29 mouse cellular contexts compared by ENCODE assay signal in genomic region chr10:44450108-44450507, GRCm38 (mm10).
DNase-seq lines count a peak whose midpoint lies in the region; ATAC-seq and TF ChIP-seq lines count a peak whose summit lies in the region.
"Had no signal": no experiment of that assay in that cellular context is flagged by ENCODE, and none has a peak within 500 bp of the region (broad histone marks: within the 10 kb centered on the region; RNA-seq: fewer than 3 reads in every experiment).

No protein-coding gene starts in this region.

- no peak overlapping the region for H3K27ac ChIP-seq in heart, embryonic 12.5 days (ENCODE audit: poor library complexity, severe bottlenecking)
- H3K27ac ChIP-seq in intestine, postnatal 0 days (ENCODE audit: low read depth, low read length): peak overlapping the region; percentile 74
- H3K27ac ChIP-seq in stomach, postnatal 0 days (replicated peaks): 0 out of 2 replicates have a peak overlapping the region, but pooled peaks have one; percentile 14
- H3K27ac ChIP-seq in forebrain, embryonic 12.5 days: no peak overlapping the region
- H3K27ac ChIP-seq: embryonic facial prominence, embryonic 10.5 days; embryonic facial prominence, embryonic 13.5 days; forebrain, embryonic 13.5 days; heart, embryonic 15.5 days; hindbrain, embryonic 10.5 days; hindbrain, embryonic 13.5 days had no signal

- no peaks in the 10 kb centered on the region for H3K9me3 ChIP-seq in heart, embryonic 12.5 days (replicated peaks)
- no peaks in the 10 kb centered on the region for H3K9me3 ChIP-seq in intestine, postnatal 0 days (ENCODE audit: control insufficient read depth)
- H3K9me3 ChIP-seq in stomach, postnatal 0 days (ENCODE audit: control insufficient read depth, low read length): no peaks in the 10 kb centered on the region
- no peaks in the 10 kb centered on the region for H3K9me3 ChIP-seq in forebrain, embryonic 12.5 days
- H3K9me3 ChIP-seq: embryonic facial prominence, embryonic 10.5 days; embryonic facial prominence, embryonic 13.5 days; forebrain, embryonic 13.5 days; G1E; heart, embryonic 15.5 days; hindbrain, embryonic 10.5 days; hindbrain, embryonic 13.5 days had no signal

- no peak for TF ChIP-seq EP300 in stomach, postnatal 0 days (optimal IDR thresholded peaks at IDR 0.05)

- no peak overlapping the region for H3K4me2 ChIP-seq in heart, embryonic 12.5 days
- H3K4me2 ChIP-seq in intestine, postnatal 0 days (replicated peaks; ENCODE audit: low read depth): peak overlapping the region; percentile 78; the same call in 1 of the 2 replicates
- no peak overlapping the region for H3K4me2 ChIP-seq in stomach, postnatal 0 days (replicated peaks; ENCODE audit: low read depth)
- H3K4me2 ChIP-seq in forebrain, embryonic 12.5 days: no peak overlapping the region
- H3K4me2 ChIP-seq: embryonic facial prominence, embryonic 13.5 days; forebrain, embryonic 13.5 days; heart, embryonic 11.5 days; heart, embryonic 15.5 days; hindbrain, embryonic 13.5 days had no signal

- peaks cover 6% of the 10 kb centered on the region; the same call in 1 of the 2 replicates for H3K4me1 ChIP-seq in heart, embryonic 12.5 days (replicated peaks)
- H3K4me1 ChIP-seq in intestine, postnatal 0 days (replicated peaks; ENCODE audit: control insufficient read depth, insufficient read depth, low read length): peaks cover 4% of the 10 kb centered on the region; the same call in 1 of the 2 replicates
- H3K4me1 ChIP-seq in stomach, postnatal 0 days (replicated peaks; ENCODE audit: control insufficient read depth, insufficient read depth): no peaks in the 10 kb centered on the region; the same call in 1 of the 2 replicates
- H3K4me1 ChIP-seq in forebrain, embryonic 12.5 days: peaks cover 2% of the 10 kb centered on the region
- H3K4me1 ChIP-seq: forebrain, embryonic 13.5 days; heart, embryonic 15.5 days; hindbrain, embryonic 13.5 days had no signal

- no peaks in the 10 kb centered on the region for H3K36me3 ChIP-seq in heart, embryonic 12.5 days
- peaks cover 12% of the 10 kb centered on the region; the same call in 1 of the 2 replicates for H3K36me3 ChIP-seq in intestine, postnatal 0 days (ENCODE audit: control insufficient read depth, insufficient read depth)
- no peaks in the 10 kb centered on the region for H3K36me3 ChIP-seq in stomach, postnatal 0 days (ENCODE audit: control insufficient read depth, insufficient read depth, low read length)
- no peaks in the 10 kb centered on the region for H3K36me3 ChIP-seq in forebrain, embryonic 12.5 days (replicated peaks)
- H3K36me3 ChIP-seq: embryonic facial prominence, embryonic 10.5 days; embryonic facial prominence, embryonic 13.5 days; heart, embryonic 15.5 days; hindbrain, embryonic 10.5 days; hindbrain, embryonic 13.5 days had no signal

- no peak overlapping the region for H3K9ac ChIP-seq in heart, embryonic 12.5 days
- H3K9ac ChIP-seq in intestine, postnatal 0 days (ENCODE audit: low read depth, low read length): no peak overlapping the region; the same call in 1 of the 2 replicates
- no peak overlapping the region for H3K9ac ChIP-seq in stomach, postnatal 0 days (ENCODE audit: low read length)
- no peak overlapping the region for H3K9ac ChIP-seq in forebrain, embryonic 12.5 days
- H3K9ac ChIP-seq: embryonic facial prominence, embryonic 13.5 days; forebrain, embryonic 13.5 days; heart, embryonic 15.5 days; hindbrain, embryonic 13.5 days had no signal

- H3K27me3 ChIP-seq in heart, embryonic 12.5 days (replicated peaks): peaks cover 25% of the 10 kb centered on the region
- H3K27me3 ChIP-seq in intestine, postnatal 0 days (replicated peaks; ENCODE audit: control insufficient read depth, insufficient read depth, low read length): no peaks in the 10 kb centered on the region
- H3K27me3 ChIP-seq in stomach, postnatal 0 days (ENCODE audit: control insufficient read depth, insufficient read depth, low read length): no peaks in the 10 kb centered on the region
- H3K27me3 ChIP-seq in forebrain, embryonic 12.5 days: peaks cover 21% of the 10 kb centered on the region
- H3K27me3 ChIP-seq: embryonic facial prominence, embryonic 13.5 days; Patski had no signal

- ATAC-seq in heart, embryonic 12.5 days (ENCODE audit: insufficient number of reproducible peaks, low FRiP score): no peak
- ATAC-seq in intestine, postnatal 0 days: no peak
- no peak for ATAC-seq in stomach, postnatal 0 days (ENCODE audit: low FRiP score, low TSS enrichment)
- ATAC-seq in forebrain, embryonic 12.5 days (ENCODE audit: low FRiP score): no peak
- ATAC-seq: forebrain, embryonic 13.5 days; forebrain, embryonic 16.5 days; hindbrain, embryonic 16.5 days; Patski had no signal

- no peak for TF ChIP-seq CTCF in intestine, postnatal 0 days (IDR thresholded peaks at IDR 0.05; ENCODE audit: low read depth)
- no peak for TF ChIP-seq CTCF in stomach, postnatal 0 days (IDR thresholded peaks at IDR 0.05; ENCODE audit: low read depth)

- peak; percentile 76 for DNase-seq in heart, adult 11 months
- DNase-seq in stomach, postnatal 0 days (ENCODE audit: low spot score): no peak
- DNase-seq in adrenal gland, adult 2 months: no peak
- DNase-seq: adrenal gland, adult 8-10 months; adrenal gland, postnatal 25 days; cerebellum, adult 11-12 months; cerebellum, adult 8-10 months; cerebellum, postnatal 10 days; cerebellum, postnatal 36 days; embryo, embryonic 11 days; gastrocnemius, postnatal 10 days; gastrocnemius, postnatal 36 days; heart, postnatal 10 days; heart, postnatal 36 days had no signal

- 74% methylated on average over 13 of the region's 13 CpGs for WGBS in heart, embryonic 12.5 days
- WGBS in intestine, postnatal 0 days: 43% methylated on average over 13 of the region's 13 CpGs
- 87% methylated on average over 13 of the region's 13 CpGs for WGBS in stomach, postnatal 0 days
- 79% methylated on average over 13 of the region's 13 CpGs for WGBS in forebrain, embryonic 12.5 days

- no peak overlapping the region for H3K4me3 ChIP-seq in heart, embryonic 12.5 days
- no peak overlapping the region for H3K4me3 ChIP-seq in intestine, postnatal 0 days (ENCODE audit: low read depth, low read length)
- no peak overlapping the region for H3K4me3 ChIP-seq in stomach, postnatal 0 days (ENCODE audit: low read depth, low read length)
- H3K4me3 ChIP-seq in forebrain, embryonic 12.5 days (replicated peaks): no peak overlapping the region
- H3K4me3 ChIP-seq: embryonic facial prominence, embryonic 10.5 days; embryonic facial prominence, embryonic 13.5 days; erythroblast, embryonic 14.5 days; forebrain, embryonic 13.5 days; heart, embryonic 15.5 days; hindbrain, embryonic 10.5 days; hindbrain, embryonic 13.5 days had no signal

Comparison
In these comparisons a context has a peak if more than half of its experiments do, and no peak if none do; other contexts are left out.
1. H3K27ac ChIP-seq: peak in intestine, postnatal 0 days (single experiment) and stomach, postnatal 0 days (single experiment); none in heart, embryonic 12.5 days (single experiment) and forebrain, embryonic 12.5 days (single experiment).